Mouse (Mus musculus) lung, postnatal 10 days (tissue): ENCODE measurements around the gene Acox1.

ENCODE experiments used
- DNase-seq: peaks from one replicate; pipeline ENCODE4 v3.0.0; 2021

Gene Acox1

GRCm38 (mm10) chr11:116209257-116209656 is 10.4 kb upstream of the Acox1 start:
- DNase-seq = no peak

- no peak for DNase-seq
These were observed 9.8 kb upstream of the Acox1 start for GRCm38 (mm10) chr11:116208660-116209059.

- no peak for DNase-seq
These were observed 7.8 kb upstream of the Acox1 start for GRCm38 (mm10) chr11:116206678-116207077.

GRCm38 (mm10) chr11:116203150-116203549 is 4.3 kb upstream of the Acox1 start:
- DNase-seq = no peak

GRCm38 (mm10) chr11:116201151-116201550 is 2.3 kb upstream of the Acox1 start:
- no peak for DNase-seq

- no peak for DNase-seq
These were observed 713 bp downstream of the Acox1 start for GRCm38 (mm10) chr11:116198132-116198531.

- no peak for DNase-seq
These were observed 1.3 kb downstream of the Acox1 start for GRCm38 (mm10) chr11:116197584-116197906.

GRCm38 (mm10) chr11:116196866-116197583 is 1.8 kb downstream of the Acox1 start:
- no peak for DNase-seq

GRCm38 (mm10) chr11:116196336-116196735 is 2.5 kb downstream of the Acox1 start:
- DNase-seq = no peak

- no peak for DNase-seq
These were observed 3.6 kb downstream of the Acox1 start for GRCm38 (mm10) chr11:116195252-116195651.

- DNase-seq = no peak
These were observed 4.2 kb downstream of the Acox1 start for GRCm38 (mm10) chr11:116194619-116195018.

- no peak for DNase-seq
These were observed 11.5 kb downstream of the Acox1 start for GRCm38 (mm10) chr11:116187226-116187930.

GRCm38 (mm10) chr11:116186360-116186759 is 12.5 kb downstream of the Acox1 start:
- DNase-seq = no peak

GRCm38 (mm10) chr11:116185836-116186235 is 13.0 kb downstream of the Acox1 start:
- no peak for DNase-seq

- DNase-seq = peak; percentile 52
These were observed 20.3 kb downstream of the Acox1 start for GRCm38 (mm10) chr11:116178411-116179121.

GRCm38 (mm10) chr11:116176010-116176409 is 22.8 kb downstream of the Acox1 start:
- DNase-seq = no peak

GRCm38 (mm10) chr11:116174775-116175448 is 23.9 kb downstream of the Acox1 start:
- DNase-seq = no peak

- DNase-seq = no peak
These were observed 26.9 kb downstream of the Acox1 start for GRCm38 (mm10) chr11:116171959-116172358.

GRCm38 (mm10) chr11:116170003-116170800 is 28.6 kb downstream of the Acox1 start:
- no peak for DNase-seq

- no peak for DNase-seq
These were observed 29.6 kb downstream of the Acox1 start for GRCm38 (mm10) chr11:116169214-116169613.

GRCm38 (mm10) chr11:116167884-116168439 is 30.9 kb downstream of the Acox1 start, which contains the start of gene Fbf1:
Gene Fbf1 (minus strand): TSS chr11:116168166.
- peak; percentile 97 for DNase-seq

GRCm38 (mm10) chr11:116167232-116167631 is 31.6 kb downstream of the Acox1 start:
- DNase-seq = no peak
